Mouse (Mus musculus): ENCODE data around the gene Msmo1.

The Msmo1 gene

GRCm38 (mm10) chr8:64712499-64712898 lies 21.1 kb downstream of the Msmo1 start:
- no peak for DNase-seq (ENCODE audit: low read depth, low spot score)

GRCm38 (mm10) chr8:64711544-64711943 lies 22.0 kb downstream of the Msmo1 start:
- no peak for DNase-seq (ENCODE audit: low read depth, low spot score)

DNA sequence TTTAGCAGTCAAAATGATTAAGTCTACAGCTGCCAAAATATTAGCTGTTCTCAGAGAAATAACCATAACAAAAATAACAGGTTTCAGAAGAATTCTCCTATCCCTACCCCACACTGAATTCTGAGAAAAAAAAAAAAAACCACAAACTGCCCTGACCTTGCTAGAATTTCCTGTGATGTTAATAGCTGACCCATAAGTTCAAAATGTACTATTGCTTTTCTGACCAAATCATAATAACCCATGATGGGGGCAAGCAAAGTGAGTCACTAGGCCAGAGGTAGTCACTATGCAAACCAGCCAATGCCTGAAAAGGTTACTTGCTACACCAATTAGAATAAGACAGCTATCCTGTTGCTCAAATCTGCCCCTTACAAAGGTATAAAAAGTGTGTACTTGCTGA lies 26.1 kb downstream of the Msmo1 start:
- no peak for DNase-seq (ENCODE audit: low read depth, low spot score)

- no peak for DNase-seq (ENCODE audit: low read depth, low spot score)
Measured at GRCm38 (mm10) chr8:64703191-64703590, 30.4 kb downstream of the Msmo1 start.

- peak; percentile 96 for DNase-seq (ENCODE audit: low read depth, low spot score)
Measured at GRCm38 (mm10) chr8:64692651-64693201, 40.9 kb downstream of the Msmo1 start, which contains the start of gene Cpe. TSS of gene Cpe (minus strand) at chr8:64693054.

GRCm38 (mm10) chr8:64691591-64692401 lies 41.8 kb downstream of the Msmo1 start:
- peak; percentile 69 for DNase-seq (ENCODE audit: low read depth, low spot score)

GRCm38 (mm10) chr8:64690845-64691244 lies 42.7 kb downstream of the Msmo1 start:
- peak; percentile 53 for DNase-seq (ENCODE audit: low read depth, low spot score)

DNA sequence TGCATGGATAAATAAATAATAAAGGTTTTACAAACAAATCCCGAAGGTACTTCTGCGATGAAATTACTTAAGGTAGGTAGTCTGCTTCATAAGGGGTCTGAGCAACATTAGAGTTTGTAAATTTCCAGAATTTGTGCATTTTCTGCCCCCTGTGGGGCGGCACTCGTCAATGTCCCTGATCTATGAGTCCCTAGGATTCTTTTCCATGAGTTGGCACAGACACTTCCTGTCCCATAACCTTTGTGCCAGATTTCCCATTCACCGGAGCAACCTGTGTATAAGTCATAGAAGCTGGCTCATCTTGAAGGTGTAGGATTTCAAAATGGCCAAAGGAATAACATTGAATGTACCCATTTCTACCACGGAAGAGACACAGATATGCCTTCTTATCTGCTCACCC lies 43.3 kb downstream of the Msmo1 start:
- DNase-seq (ENCODE audit: low read depth, low spot score), result peak; percentile 53

GRCm38 (mm10) chr8:64688741-64689140 lies 44.9 kb downstream of the Msmo1 start:
- no peak for DNase-seq (ENCODE audit: low read depth, low spot score)

GRCm38 (mm10) chr8:64688161-64688560 lies 45.4 kb downstream of the Msmo1 start:
- peak; percentile 78 for DNase-seq (ENCODE audit: low read depth, low spot score)

GRCm38 (mm10) chr8:64682501-64682900 lies 51.1 kb downstream of the Msmo1 start:
- DNase-seq (ENCODE audit: low read depth, low spot score), result no peak

DNA sequence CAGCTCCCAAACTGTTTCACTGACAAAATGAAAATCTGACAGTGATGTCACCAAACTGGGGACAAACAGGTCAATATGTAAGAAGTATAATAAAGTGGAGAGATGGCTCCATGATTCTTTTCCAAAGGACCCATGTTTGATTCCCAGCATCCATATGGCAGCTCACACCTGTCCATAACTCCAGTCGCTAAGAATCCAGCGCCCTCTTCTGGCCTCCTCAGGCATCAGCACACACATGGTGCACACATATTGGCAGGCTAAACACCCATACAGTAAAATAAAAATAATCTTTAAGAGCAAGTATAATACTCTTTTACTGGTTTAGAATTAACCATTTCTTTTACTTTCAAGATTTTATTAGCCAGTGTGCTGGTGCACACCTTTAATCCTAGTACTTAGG lies 57.2 kb downstream of the Msmo1 start:
- no peak for DNase-seq (ENCODE audit: low read depth, low spot score)

DNA sequence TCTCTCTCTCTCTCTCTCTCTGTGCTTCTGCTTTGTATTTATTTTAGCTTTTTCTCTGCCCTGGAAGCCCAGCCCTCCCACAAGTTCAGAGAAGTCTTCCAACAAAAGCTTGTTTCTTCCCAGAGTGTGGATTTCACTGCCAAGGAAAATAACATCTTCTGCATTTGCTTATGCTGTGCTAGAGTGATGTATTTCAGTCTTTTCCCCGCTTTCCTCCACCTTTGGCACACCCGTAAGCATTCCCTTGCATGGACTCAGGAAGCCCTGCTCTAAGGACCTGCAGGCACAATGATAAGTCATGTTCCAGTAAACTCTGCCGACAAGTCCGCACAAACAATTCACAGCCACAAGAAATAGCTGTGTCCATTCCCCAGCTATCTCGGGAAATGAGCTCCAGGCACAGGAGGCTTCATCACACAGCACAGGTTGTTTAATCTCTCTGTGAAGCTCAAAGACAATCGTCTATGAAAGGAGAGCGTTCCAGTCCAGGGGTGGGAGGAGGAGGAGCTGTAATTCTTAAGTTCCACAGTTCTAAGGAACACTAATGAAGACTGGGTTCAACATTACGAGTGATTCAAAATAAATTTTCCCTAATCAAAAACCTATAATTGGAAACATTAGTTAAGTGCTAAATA lies 58.5 kb downstream of the Msmo1 start:
- peak; percentile 43 for DNase-seq (ENCODE audit: low read depth, low spot score)

- DNase-seq (ENCODE audit: low read depth, low spot score), result no peak
Measured at GRCm38 (mm10) chr8:64672920-64673319, 60.7 kb downstream of the Msmo1 start.

GRCm38 (mm10) chr8:64671937-64672336 lies 61.7 kb downstream of the Msmo1 start:
- peak; percentile 64 for DNase-seq (ENCODE audit: low read depth, low spot score)

Measured in brain, adult 2 months (tissue).